Mouse (Mus musculus): ENCODE measurements at regions not wholly inside any gene's neighbourhood (a gene's known extent, or its start where the extent isn't known, plus 50 kb on each side); places are given as distances from the start of the nearest gene placed in this dataset.
A peak's percentile ranks its signal among the peaks of the same experiment; 100 is the strongest.

DNA sequence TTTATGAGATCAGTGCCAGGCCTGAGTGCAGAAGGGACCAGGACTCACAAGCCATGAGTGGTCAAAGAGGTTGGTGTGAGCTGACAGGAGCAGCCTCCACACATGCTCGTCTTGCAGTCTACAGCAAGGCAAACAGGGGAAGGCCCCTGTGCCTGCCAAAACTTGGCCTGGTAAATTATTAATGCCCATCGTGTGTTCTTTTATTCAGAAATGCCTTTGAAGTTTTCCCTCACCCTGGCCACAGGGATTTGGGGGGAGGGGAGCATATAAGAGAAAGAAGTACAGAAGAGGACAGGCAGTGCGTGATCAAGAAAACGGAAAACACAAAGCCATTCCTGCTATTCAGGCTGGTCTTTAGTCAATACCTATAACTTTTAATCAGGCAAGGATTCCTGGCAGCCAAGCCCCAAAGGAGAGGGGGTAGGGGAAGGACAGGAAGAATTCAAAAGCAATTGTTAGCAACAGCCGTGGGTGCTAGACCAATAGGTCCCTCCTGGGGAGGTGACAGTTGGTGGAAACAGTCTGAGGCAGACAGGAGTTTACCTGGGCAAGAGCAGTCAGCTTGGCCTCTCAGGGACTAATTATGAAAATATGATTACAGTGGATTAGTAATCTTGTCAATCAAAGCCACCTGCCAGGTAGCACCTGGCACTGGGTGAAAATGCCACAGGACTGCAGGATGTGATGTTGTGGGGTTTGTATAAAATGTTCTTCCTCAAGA is 357.4 kb upstream of the Rack1 start:
- Histone ChIP-seq H3K4me1 (ENCODE audit: insufficient read depth, low read length) (no peaks in the 10 kb centered on the region), H3K9ac (replicated peaks; ENCODE audit: low read length) (no peak overlapping the region), H3K27me3 (ENCODE audit: insufficient read depth, low read length) (no peaks in the 10 kb centered on the region), H3K4me2 (replicated peaks; ENCODE audit: low read depth, low read length) (no peak overlapping the region), H3K27ac (ENCODE audit: low read length) (no peak overlapping the region), H3K4me3 (ENCODE audit: low read length) (no peak overlapping the region), H3K36me3 (ENCODE audit: insufficient read depth, low read length) (no peaks in the 10 kb centered on the region), H3K9me3 (ENCODE audit: low read length) (no peaks in the 10 kb centered on the region)
- WGBS = 46% methylated on average over 5 of the region's 5 CpGs
- peak; percentile 89 for ATAC-seq (ENCODE audit: low FRiP score, low TSS enrichment)

DNA sequence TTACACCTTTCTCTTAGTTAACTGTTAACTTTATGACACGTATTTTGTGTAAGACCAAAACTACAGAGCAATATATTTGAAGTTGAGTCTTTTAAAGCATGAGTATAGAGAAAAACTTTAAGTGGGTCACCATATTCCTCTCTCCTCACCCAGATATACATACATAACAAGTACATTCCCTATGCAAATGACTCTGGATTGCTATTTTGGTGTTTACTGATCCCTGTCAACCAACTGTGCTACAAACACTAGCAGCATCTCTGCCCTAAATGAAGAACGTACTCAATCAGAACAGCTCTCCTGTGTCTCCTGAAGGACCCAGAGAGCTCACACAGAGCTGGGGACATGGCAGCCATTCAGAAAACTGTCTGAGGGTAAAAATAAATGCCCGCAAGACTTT is 363.4 kb upstream of the Rack1 start:
- 85% methylated on average over 3 of the region's 3 CpGs for WGBS
- ATAC-seq (ENCODE audit: low FRiP score, low TSS enrichment) = no peak

DNA sequence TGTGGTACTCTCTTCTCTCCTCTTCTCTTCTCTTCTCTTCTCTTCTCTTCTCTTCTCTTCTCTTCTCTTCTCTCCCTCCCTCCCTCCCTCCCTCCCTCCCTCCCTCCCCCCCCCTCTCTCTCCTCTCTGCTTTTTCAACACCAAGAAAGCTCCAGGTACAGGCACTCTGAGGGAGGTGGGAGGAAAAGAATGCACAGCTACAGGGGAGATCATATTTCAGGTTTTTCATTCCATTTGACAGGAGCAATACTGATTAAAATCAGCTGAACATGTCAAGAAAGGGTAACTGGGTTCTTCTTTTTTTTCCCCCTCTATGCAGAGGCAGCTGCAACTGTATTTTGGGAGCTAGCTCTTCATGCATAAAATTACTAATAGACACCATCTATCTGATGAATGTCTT is 368.8 kb upstream of the Rack1 start:
- Histone ChIP-seq H3K4me2 (replicated peaks; ENCODE audit: low read depth, low read length) (no peak overlapping the region), H3K9me3 (ENCODE audit: low read length) (0 out of 2 replicates have a peak, but pooled peaks cover 2% of the 10 kb centered on the region), H3K36me3 (ENCODE audit: insufficient read depth, low read length) (no peaks in the 10 kb centered on the region), H3K4me3 (ENCODE audit: low read length) (no peak overlapping the region), H3K27me3 (ENCODE audit: insufficient read depth, low read length) (no peaks in the 10 kb centered on the region), H3K9ac (replicated peaks; ENCODE audit: low read length) (no peak overlapping the region), H3K4me1 (ENCODE audit: insufficient read depth, low read length) (0 out of 2 replicates have a peak, but pooled peaks cover 3% of the 10 kb centered on the region), H3K27ac (ENCODE audit: low read length) (no peak overlapping the region)
- no peak for ATAC-seq (ENCODE audit: low FRiP score, low TSS enrichment)

More for the DNA sequence above, 363.4 kb upstream of the Rack1 start:
- Histone ChIP-seq H3K27ac (ENCODE audit: low read length) (no peak overlapping the region), H3K9me3 (ENCODE audit: low read length) (0 out of 2 replicates have a peak, but pooled peaks cover 2% of the 10 kb centered on the region), H3K9ac (replicated peaks; ENCODE audit: low read length) (no peak overlapping the region), H3K36me3 (ENCODE audit: insufficient read depth, low read length) (no peaks in the 10 kb centered on the region), H3K4me1 (ENCODE audit: insufficient read depth, low read length) (0 out of 2 replicates have a peak, but pooled peaks cover 2% of the 10 kb centered on the region), H3K27me3 (ENCODE audit: insufficient read depth, low read length) (no peaks in the 10 kb centered on the region), H3K4me3 (ENCODE audit: low read length) (no peak overlapping the region), H3K4me2 (replicated peaks; ENCODE audit: low read depth, low read length) (no peak overlapping the region)

DNA sequence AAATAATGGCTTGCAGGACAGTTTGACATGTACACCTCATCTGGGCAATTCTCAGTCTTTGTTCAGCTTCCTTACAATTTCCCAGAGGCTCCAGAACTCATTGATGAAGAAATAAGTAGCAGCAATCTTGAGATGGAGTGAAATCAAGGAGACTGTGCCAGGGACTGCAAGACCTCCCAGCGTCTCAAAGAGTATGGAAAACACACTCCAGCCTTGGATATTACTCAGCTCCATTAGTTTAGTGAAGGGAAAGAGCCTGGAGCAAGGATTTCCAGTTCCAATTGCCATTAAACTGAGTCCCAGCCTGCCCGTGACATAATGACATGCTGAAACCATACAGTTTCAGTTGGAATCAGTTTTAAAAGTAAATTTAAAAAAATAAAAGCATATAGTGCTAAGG is 372.7 kb upstream of the Rack1 start:
- WGBS = 49% methylated on average over 2 of the region's 2 CpGs
- H3K27me3 ChIP-seq (ENCODE audit: insufficient read depth, low read length) = no peaks in the 10 kb centered on the region
- no peak overlapping the region for H3K27ac ChIP-seq (ENCODE audit: low read length)
- no peak overlapping the region for H3K4me3 ChIP-seq (ENCODE audit: low read length)
- no peak overlapping the region for H3K4me2 ChIP-seq (replicated peaks; ENCODE audit: low read depth, low read length)
- H3K4me1 ChIP-seq (ENCODE audit: insufficient read depth, low read length) = 0 out of 2 replicates have a peak, but pooled peaks cover 3% of the 10 kb centered on the region
- H3K9me3 ChIP-seq (ENCODE audit: low read length) = no peaks in the 10 kb centered on the region
- ATAC-seq (ENCODE audit: low FRiP score, low TSS enrichment) = no peak
- no peak overlapping the region for H3K9ac ChIP-seq (replicated peaks; ENCODE audit: low read length)
- no peaks in the 10 kb centered on the region for H3K36me3 ChIP-seq (ENCODE audit: insufficient read depth, low read length)

DNA sequence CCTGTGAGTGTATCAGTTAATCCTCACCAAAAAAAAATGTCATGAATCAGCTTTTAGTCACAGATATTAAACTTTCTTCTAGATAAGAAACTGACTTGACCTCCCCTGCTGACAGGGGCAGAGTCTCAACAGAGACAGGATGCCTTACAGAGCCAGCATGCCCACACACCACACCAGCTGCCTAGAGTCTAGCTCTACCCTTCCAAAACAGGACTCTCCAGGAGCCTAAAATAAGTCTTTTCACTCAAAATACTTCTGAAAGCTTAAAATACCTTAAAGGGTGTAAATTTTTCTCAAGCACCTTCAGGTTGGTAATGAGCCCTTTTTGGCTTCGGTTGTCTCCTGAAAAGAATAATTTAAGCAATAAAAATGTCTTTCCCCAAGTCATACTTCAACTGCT is 373.7 kb upstream of the Rack1 start:
- Histone ChIP-seq H3K9ac (replicated peaks; ENCODE audit: low read length) (no peak overlapping the region), H3K27ac (ENCODE audit: low read length) (no peak overlapping the region), H3K9me3 (ENCODE audit: low read length) (no peaks in the 10 kb centered on the region), H3K27me3 (ENCODE audit: insufficient read depth, low read length) (no peaks in the 10 kb centered on the region), H3K4me1 (ENCODE audit: insufficient read depth, low read length) (no peaks in the 10 kb centered on the region), H3K4me2 (replicated peaks; ENCODE audit: low read depth, low read length) (no peak overlapping the region), H3K36me3 (ENCODE audit: insufficient read depth, low read length) (no peaks in the 10 kb centered on the region), H3K4me3 (ENCODE audit: low read length) (no peak overlapping the region)
- ATAC-seq (ENCODE audit: low FRiP score, low TSS enrichment) = no peak
- 29% methylated on average over 1 of the region's 1 CpGs for WGBS

DNA sequence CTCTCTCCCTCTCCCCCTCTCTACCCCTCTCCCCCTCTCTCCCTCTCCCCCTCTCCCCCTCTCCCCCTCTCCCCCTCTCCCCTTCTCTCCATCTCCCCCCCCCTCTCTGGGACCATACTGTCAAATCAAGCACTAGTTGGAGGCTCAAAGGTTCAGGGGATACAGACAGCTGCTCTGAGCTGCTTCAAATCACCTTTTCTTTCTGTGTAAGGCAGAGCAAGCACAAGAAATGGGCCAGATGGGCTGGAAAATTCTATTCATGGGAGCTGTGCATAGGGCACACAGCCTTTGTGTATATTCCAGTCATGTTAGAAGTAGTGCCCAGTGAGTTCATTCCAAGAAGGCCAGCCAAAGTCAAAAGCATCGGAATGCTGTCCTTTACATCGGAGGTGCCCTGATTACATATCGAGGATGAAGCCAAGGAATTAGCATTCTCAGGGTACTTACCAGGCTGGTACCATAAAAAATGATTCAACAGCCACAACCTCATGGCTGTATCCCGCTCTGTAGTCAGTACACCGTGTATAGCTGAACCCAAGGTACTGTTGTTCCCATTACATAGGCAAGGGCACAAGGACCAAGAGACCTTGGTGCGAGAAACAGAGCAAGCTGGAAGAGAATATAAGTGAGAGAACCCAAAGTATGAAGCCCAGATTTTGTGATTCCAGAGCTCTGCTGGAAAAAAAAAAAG is 381.9 kb upstream of the Rack1 start:
- H3K36me3 ChIP-seq (ENCODE audit: insufficient read depth, low read length) = no peaks in the 10 kb centered on the region
- no peak overlapping the region for H3K4me2 ChIP-seq (replicated peaks; ENCODE audit: low read depth, low read length)
- no peaks in the 10 kb centered on the region for H3K9me3 ChIP-seq (ENCODE audit: low read length)
- H3K27me3 ChIP-seq (ENCODE audit: insufficient read depth, low read length) = no peaks in the 10 kb centered on the region
- no peak overlapping the region for H3K27ac ChIP-seq (ENCODE audit: low read length)
- no peak overlapping the region for H3K9ac ChIP-seq (replicated peaks; ENCODE audit: low read length)
- no peak overlapping the region for H3K4me3 ChIP-seq (ENCODE audit: low read length)
- no peaks in the 10 kb centered on the region for H3K4me1 ChIP-seq (ENCODE audit: insufficient read depth, low read length)
- ATAC-seq (ENCODE audit: low FRiP score, low TSS enrichment) = no peak
- 84% methylated on average over 6 of the region's 6 CpGs for WGBS

DNA sequence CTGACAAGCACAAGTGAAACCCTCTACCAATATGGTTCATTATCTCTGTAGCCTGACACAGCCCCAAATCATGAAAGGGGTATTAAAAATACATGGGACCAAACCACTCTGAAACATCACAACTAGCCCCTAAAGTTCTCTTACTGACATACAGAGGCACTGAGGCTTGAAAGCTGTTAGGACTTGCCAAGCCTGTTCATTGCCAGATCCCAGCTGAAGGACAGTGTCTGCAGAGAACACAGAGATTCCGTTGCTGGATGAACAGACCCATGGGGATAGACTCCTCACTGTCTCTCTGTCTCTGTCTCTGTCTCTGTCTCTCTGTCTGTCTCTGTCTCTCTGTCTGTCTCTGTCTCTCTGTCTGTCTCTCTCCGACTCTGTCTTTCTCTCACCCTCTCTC is 382.5 kb upstream of the Rack1 start:
- Histone ChIP-seq H3K4me2 (replicated peaks; ENCODE audit: low read depth, low read length) (no peak overlapping the region), H3K27me3 (ENCODE audit: insufficient read depth, low read length) (no peaks in the 10 kb centered on the region), H3K4me1 (ENCODE audit: insufficient read depth, low read length) (no peaks in the 10 kb centered on the region), H3K9ac (replicated peaks; ENCODE audit: low read length) (no peak overlapping the region), H3K36me3 (ENCODE audit: insufficient read depth, low read length) (no peaks in the 10 kb centered on the region), H3K4me3 (ENCODE audit: low read length) (no peak overlapping the region), H3K9me3 (ENCODE audit: low read length) (no peaks in the 10 kb centered on the region), H3K27ac (ENCODE audit: low read length) (no peak overlapping the region)
- WGBS = 69% methylated on average over 2 of the region's 2 CpGs
- no peak for ATAC-seq (ENCODE audit: low FRiP score, low TSS enrichment)

DNA sequence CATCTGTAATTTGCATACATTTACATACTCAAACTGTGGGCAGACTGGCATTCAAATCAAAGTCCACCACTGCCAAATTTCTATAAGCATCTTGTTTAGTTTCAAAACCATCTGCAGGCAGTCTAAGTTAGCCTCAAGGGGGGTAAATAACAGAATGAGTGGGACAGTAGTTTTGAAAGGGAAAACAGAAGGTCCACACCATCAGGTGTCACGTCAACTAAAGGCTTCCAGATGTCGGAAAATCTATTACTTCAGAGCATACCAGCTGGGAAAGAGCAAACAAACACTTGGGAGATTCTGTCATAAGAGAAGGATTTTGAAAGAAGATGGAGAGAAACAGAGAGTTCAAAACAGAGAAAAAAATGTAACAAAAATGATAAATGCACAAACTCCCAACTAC is 402.1 kb upstream of the Rack1 start:
- H3K27me3 ChIP-seq (ENCODE audit: insufficient read depth, low read length) = no peaks in the 10 kb centered on the region
- WGBS = 78% methylated on average over 2 of the region's 2 CpGs
- no peak overlapping the region for H3K4me2 ChIP-seq (replicated peaks; ENCODE audit: low read depth, low read length)
- H3K9ac ChIP-seq (replicated peaks; ENCODE audit: low read length) = no peak overlapping the region
- H3K27ac ChIP-seq (ENCODE audit: low read length) = no peak overlapping the region
- H3K36me3 ChIP-seq (ENCODE audit: insufficient read depth, low read length) = no peaks in the 10 kb centered on the region
- no peaks in the 10 kb centered on the region for H3K9me3 ChIP-seq (ENCODE audit: low read length)
- no peak for ATAC-seq (ENCODE audit: low FRiP score, low TSS enrichment)
- H3K4me1 ChIP-seq (ENCODE audit: insufficient read depth, low read length) = no peaks in the 10 kb centered on the region
- H3K4me3 ChIP-seq (ENCODE audit: low read length) = no peak overlapping the region

DNA sequence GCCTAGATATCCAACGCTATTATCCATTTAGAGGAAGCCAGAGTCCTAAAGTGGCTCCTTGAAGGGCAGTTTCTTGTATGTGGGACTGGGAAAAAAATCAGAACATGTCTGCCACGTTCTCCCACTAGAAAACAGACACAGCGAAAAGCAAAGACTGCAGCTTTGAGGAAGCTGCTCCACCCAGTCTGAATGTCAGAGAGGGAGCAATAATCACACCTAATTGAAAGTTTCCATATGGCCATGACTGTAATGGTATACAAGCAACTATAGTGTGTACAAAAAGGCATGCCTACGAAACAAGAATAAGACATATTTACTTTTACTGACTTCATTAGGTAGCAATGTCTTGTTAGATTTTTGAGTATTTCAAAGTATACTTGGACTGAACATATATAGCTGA is 392.7 kb upstream of the Sgcd start:
- Histone ChIP-seq H3K4me3 (ENCODE audit: low read length) (no peak overlapping the region), H3K36me3 (ENCODE audit: insufficient read depth, low read length) (no peaks in the 10 kb centered on the region), H3K9ac (replicated peaks; ENCODE audit: low read length) (no peak overlapping the region), H3K9me3 (ENCODE audit: low read length) (no peaks in the 10 kb centered on the region), H3K27ac (ENCODE audit: low read length) (no peak overlapping the region), H3K4me1 (ENCODE audit: insufficient read depth, low read length) (no peaks in the 10 kb centered on the region), H3K4me2 (replicated peaks; ENCODE audit: low read depth, low read length) (no peak overlapping the region), H3K27me3 (ENCODE audit: insufficient read depth, low read length) (no peaks in the 10 kb centered on the region)
- WGBS = 72% methylated on average over 4 of the region's 4 CpGs
- no peak for ATAC-seq (ENCODE audit: low FRiP score, low TSS enrichment)

DNA sequence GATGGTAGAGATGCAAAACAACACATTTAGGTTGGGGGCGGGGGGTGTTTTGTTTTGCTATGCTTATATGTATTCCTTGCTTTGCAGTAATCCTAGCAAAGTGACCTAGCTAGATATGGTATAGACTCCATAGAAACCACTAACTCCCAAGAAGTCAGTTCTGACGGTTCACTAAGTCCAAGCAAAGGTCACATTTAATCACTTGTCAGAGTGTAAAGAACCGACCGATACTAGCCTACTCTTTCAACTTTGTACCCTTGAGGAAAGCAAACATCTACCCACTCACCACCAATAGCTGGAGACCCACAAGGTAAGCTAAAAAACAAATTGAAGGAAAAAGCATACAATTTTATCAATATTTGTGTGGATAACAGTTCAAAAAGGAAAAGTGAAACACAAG is 389.3 kb upstream of the Sgcd start:
- H3K36me3 ChIP-seq (ENCODE audit: insufficient read depth, low read length) = no peaks in the 10 kb centered on the region
- H3K27ac ChIP-seq (ENCODE audit: low read length) = no peak overlapping the region
- 47% methylated on average over 4 of the region's 4 CpGs for WGBS
- no peak overlapping the region for H3K4me3 ChIP-seq (ENCODE audit: low read length)
- no peaks in the 10 kb centered on the region for H3K27me3 ChIP-seq (ENCODE audit: insufficient read depth, low read length)
- H3K9ac ChIP-seq (replicated peaks; ENCODE audit: low read length) = no peak overlapping the region
- no peak overlapping the region for H3K4me2 ChIP-seq (replicated peaks; ENCODE audit: low read depth, low read length)
- H3K4me1 ChIP-seq (ENCODE audit: insufficient read depth, low read length) = no peaks in the 10 kb centered on the region
- no peaks in the 10 kb centered on the region for H3K9me3 ChIP-seq (ENCODE audit: low read length)
- no peak for ATAC-seq (ENCODE audit: low FRiP score, low TSS enrichment)
